Mouse (Mus musculus) adrenal gland, adult (tissue): ENCODE results near the gene Armc12.

Experiments
- DNase-seq, 2 experiments: peaks; one replicate each; pipeline ENCODE4 v3.0.0; 2022 to 2023; ENCODE audit warnings: low spot score in 1 of 2; ENCODE audit not compliant: inconsistent age in 2 of 2

Gene Armc12

GRCm38 (mm10) chr17:28512696-28513095 lies 17.9 kb upstream of the Armc12 start:
- peak; percentile 90 to 95 for DNase-seq

DNA sequence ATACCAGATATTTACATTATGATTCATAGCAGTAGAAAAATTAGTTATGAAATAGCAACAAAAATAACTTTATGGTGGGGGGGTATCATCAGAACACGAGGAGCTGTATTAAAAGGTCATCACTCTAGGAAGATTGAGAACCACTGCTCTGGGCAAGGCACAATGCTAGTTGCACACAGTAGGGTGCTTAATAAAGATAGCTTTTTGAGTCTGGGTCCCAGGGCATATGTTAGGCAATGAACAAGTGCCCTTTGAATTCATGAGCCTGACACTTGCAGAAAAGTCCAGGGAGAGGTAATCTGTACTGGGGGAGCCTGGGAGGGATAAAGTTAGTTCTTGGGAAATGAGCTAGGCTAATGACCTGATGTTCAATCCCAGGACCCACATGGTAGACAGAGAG lies 17.3 kb upstream of the Armc12 start:
- DNase-seq, result peak in 1 of 2 experiments; percentile 57

- DNase-seq, result peak; percentile 62 to 78
Observed at GRCm38 (mm10) chr17:28513844-28514243, 16.8 kb upstream of the Armc12 start.

DNA sequence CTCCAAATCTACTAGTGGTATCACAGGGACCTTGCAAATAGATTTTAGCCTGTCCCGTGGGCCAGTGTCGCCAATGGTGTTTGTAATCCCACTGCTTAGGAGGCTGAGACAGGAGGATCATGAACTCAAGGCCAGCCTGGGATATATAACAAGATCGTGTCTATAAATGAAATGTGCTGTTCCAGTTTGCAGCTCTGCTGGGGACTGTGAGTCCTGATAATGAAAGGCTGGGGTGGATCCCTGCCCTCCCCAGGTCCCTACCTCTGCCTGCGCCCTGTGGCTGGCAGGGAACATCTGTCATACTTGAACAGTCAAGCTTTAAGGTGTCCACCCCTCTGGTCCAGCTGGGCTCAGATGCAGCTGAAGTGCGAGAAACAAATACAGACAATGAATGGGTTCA lies 16.1 kb upstream of the Armc12 start:
- DNase-seq, result peak in 1 of 2 experiments; percentile 57

DNA sequence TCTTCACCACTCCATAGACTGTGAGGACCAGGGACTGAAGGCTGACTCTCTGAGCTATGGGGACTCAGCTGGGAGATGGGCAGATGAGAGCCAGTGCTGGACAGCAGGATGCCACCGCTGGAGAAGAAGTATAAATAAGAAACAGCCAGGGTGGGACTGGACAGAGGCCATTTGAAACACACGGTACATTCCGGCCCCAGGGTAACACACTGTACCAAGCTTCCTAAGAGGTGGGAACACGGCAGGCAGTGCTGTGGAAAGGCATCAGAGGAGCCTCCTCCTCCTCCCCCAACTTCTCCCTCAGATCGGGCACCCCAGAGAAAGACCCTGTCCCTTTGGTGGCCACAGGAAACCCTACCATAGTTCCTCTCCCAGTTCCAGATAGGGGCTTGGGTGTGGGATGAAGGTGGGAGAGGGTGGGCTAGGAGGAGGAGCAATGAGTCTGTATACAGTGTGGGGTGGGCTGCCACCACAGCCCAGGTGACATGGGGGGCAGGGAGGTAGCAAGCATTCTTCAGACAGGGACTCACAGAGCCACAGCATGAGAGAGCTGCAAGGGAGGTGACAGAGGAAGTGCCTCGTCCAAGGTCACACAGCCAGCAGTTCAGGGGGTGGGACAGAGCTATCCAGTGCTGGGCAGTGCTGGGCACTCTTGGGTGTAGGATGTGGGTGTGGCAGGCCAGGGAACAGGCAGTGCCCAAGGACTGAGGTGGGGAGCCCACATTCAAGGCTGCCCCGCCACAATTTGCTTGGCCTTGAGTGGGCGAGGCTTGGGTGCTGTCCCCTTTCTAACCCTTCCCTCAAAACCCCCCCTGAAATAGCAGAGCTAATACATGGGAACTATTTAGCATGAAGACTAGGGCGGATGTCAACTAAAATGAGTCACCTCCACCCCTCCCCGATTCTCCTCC lies 14.9 kb upstream of the Armc12 start:
- peak; percentile 84 to 91 for DNase-seq

DNA sequence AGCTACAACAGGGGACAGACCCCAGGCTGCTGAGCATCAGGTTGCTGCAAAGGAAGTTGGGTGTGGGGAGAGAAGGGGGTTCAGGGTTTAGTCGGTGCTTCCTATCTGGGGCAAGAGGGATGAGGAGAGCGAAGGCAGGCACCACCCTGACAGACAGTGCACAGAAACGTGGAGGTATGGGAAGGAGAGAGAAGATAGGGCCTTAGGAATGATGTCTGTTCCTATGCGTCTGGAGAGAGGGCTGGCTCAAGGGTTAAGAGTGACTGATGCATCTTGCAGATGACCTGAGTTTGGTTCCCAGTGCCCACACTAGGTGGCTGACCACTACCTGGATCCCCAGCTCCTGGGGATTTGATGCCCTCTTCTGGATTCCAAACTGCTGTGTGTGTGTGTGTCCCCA lies 13.7 kb upstream of the Armc12 start:
- no peak for DNase-seq

DNA sequence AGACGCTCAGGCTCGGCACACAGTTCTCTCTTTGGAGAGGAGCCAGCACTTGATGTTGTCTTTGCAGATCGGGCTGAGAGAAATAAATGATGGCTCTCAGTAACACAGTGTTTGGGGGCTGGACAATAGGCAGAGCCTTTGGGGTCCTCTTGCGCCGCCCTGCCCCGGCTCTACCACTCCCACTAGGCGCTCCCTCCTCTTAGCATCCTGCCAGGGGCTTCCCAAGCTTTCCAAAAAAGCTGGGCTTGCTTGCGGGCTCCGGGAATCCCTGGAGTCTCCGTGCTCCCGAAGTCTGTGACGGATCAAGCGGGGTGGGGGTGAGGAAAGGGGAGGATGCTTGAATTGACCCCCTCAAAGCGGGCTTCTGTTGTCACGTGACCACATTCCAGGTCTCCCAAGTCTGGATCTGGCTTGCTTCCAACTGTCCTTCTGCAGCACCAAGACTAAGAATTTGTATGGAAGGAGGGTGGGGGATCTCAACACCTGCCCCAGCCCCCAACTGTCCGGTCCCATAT lies 13.1 kb upstream of the Armc12 start, which contains the start of gene Fkbp5:
Gene Fkbp5 (minus strand): TSS at position 87 of the 515 bp plus-strand sequence.
- peak in 1 of 2 experiments; percentile 82 for DNase-seq

GRCm38 (mm10) chr17:28517956-28518614 lies 12.5 kb upstream of the Armc12 start:
- DNase-seq, result peak; percentile 95 to 96

GRCm38 (mm10) chr17:28518615-28519071 lies 12.0 kb upstream of the Armc12 start:
- DNase-seq, result peak; percentile 52 to 81

- DNase-seq, result peak; percentile 20 to 68
Observed at GRCm38 (mm10) chr17:28519827-28520226, 10.8 kb upstream of the Armc12 start.

- DNase-seq, result peak; percentile 16 to 30
Observed at GRCm38 (mm10) chr17:28520561-28520960, 10.0 kb upstream of the Armc12 start.

DNA sequence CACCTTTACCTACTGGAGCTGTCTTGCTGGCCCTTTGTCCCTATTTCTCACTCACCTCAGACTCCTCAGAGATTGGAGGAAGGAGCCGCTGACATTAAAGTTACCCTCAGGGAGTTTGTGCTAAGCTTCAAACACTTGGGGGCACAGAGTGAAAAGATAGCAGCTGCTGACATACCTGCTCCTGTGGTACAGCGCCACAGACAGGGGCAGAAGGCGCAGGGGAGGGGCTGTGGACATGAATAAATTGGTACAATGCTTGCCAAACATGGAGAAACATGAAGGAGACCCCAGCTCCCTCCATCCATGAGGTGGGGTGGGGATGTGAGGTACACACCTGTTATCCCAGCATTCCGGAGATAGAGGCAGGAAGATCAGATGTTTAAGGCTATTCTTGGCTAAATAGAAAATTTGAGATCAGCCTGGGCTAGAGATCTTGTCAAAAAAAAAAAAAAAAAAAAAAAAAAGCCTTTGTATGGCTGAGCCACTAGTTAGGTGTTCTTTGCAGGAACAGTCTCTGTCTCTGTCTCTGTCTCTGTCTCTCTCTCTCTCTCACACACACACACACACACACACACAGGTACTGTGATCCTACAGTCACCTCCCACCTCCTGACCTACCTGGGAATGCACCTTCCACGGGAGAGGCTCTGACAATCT lies 9.4 kb upstream of the Armc12 start:
- peak; percentile 19 to 37 for DNase-seq

DNA sequence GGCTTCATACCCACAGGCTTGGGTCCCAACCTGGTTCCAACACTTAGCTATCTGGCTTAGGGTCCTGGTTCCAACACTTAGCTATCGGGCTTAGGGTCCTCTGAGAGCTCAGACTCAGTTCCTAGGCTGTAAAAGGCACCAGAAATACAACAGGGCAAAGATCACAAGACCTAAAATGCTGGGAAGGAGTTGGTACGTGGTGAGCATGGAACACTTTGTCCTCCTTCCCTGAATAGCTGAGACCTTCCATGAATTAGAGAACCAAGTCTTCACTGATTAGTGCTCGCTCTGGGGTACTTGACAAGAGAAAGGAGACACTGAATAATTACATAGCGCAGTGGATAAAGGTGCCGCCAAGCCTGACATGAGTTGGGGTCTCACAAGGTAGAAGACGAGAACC lies 8.7 kb upstream of the Armc12 start:
- DNase-seq, result no peak

GRCm38 (mm10) chr17:28522623-28523354 lies 7.8 kb upstream of the Armc12 start:
- DNase-seq, result peak; percentile 94 to 98

- DNase-seq, result no peak
Observed at GRCm38 (mm10) chr17:28523355-28524008, 7.1 kb upstream of the Armc12 start.

- DNase-seq, result peak; percentile 39 to 63
Observed at GRCm38 (mm10) chr17:28524009-28524695, 6.5 kb upstream of the Armc12 start.

GRCm38 (mm10) chr17:28524831-28525430 lies 5.7 kb upstream of the Armc12 start:
- DNase-seq, result peak in 1 of 2 experiments; percentile 15

DNA sequence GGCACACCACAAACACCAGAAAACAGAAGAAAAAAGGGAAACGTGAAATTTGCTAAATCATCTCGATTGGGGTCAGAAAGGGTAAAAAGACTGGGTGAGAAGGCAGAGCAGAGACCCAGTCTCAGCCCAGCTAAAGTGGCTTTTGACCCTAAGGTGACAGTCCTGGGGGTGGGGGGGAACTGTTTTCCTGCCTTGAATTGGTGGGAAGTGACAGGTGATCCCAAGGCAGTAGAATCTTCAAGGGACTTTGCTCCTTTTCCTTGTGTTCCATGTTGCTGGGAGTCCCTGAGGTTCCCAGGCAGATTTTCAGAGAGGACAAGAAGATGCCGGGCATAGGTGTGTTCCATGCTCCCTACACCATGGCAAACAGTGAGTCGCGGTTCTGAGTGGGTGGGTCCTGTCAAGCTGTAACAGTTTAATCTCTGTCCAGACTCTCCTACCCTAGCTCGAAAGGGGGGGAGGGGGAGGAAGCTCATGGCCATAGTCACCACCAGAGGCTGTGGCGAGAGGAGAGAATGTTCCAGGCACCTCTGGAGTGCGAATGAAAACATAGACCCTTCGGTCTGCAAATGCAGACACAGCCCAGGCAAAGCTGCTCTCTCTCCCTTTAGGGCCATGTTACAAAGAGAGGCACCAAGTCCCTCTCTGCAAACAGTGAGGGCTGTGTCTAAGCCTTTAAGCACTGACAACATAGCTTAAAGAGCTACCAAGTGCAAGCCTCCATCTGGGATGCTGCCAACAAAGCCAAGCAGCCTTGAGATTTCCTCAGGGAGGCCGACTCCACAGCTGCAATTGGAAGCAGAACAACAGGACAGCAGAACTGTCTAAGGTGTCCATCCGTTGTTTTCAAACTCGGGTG lies 3.2 kb upstream of the Armc12 start:
- peak; percentile 28 to 82 for DNase-seq
